Mouse (Mus musculus): Measurements from ENCODE around the gene Inf2.
A peak's percentile ranks its signal among the peaks of the same experiment; 100 is the strongest.

Inf2 gene

GRCm38 (mm10) chr12:112661851-112662250, 73.3 kb downstream of the Inf2 start:
- peak in 1 of 2 experiments; percentile 21 for DNase-seq

- peak in 1 of 2 experiments; percentile 22 for DNase-seq
Measured at GRCm38 (mm10) chr12:112663303-112663702, 74.7 kb downstream of the Inf2 start.

GRCm38 (mm10) chr12:112663716-112664115, 75.1 kb downstream of the Inf2 start:
- DNase-seq: peak in 1 of 2 experiments; percentile 38

GRCm38 (mm10) chr12:112664124-112664523, 75.5 kb downstream of the Inf2 start:
- DNase-seq: no peak

GRCm38 (mm10) chr12:112664656-112665055, 76.1 kb downstream of the Inf2 start:
- DNase-seq: peak; percentile 41 to 47

All from cerebellum, postnatal 25 days (tissue).